In the genomic region with DNA sequence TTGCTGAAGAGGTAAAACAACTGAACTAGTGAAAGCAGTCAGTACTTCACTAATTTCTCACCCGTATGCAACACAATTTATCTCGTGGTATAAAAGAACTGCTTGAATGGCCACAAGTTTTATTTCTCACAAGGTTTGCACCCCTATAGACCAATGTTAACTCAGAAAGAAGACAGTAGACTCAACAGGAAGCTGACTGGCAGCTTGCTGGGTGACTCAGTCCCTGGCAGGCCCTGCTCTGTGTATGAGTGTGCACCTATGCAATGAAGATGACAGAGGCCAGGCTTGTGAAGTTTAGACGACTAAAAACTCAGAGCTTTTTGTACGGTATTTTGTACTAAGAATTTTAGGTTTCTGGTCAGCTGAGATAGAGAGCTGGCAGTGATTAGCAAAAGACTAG, we compare ENCODE assay signal across 17 mouse cellular contexts.
DNase-seq lines count a peak whose midpoint lies in the region; TF ChIP-seq lines count a peak whose summit lies in the region.
"Had no signal": no experiment of that assay in that cellular context is flagged by ENCODE, and none has a peak within 500 bp of the region (broad histone marks: within the 10 kb centered on the region; RNA-seq: fewer than 3 reads in every experiment).

No protein-coding gene starts in this region.

- H3K4me1 ChIP-seq in lung, adult 2 months (ENCODE audit: control insufficient read depth, insufficient read depth, low read length), result peaks cover 3% of the 10 kb centered on the region; the same call in 1 of the 2 replicates
- H3K4me1 ChIP-seq in kidney, adult 2 months (ENCODE audit: control insufficient read depth, insufficient read depth, low read length), result 0 out of 2 replicates have a peak, but pooled peaks cover 3% of the 10 kb centered on the region
- H3K4me1 ChIP-seq: limb, embryonic 15.5 days had no signal

- 38% methylated on average over 4 of the region's 4 CpGs for WGBS in lung, adult 2 months
- WGBS in kidney, adult 2 months, result 62% methylated on average over 4 of the region's 4 CpGs

- no peaks in the 10 kb centered on the region for H3K27me3 ChIP-seq in kidney, adult 2 months (replicated peaks; ENCODE audit: control insufficient read depth, insufficient read depth, low read length)
- H3K27me3 ChIP-seq: hindbrain, embryonic 13.5 days; limb, embryonic 15.5 days; neural tube, embryonic 12.5 days had no signal

- intact Hi-C loops in left cerebral cortex, postnatal 36 days (cut with DNase I), result no loop called here

- TF ChIP-seq POLR2A in lung, adult 2 months (IDR thresholded peaks at IDR 0.05; ENCODE audit: borderline replicate concordance, extremely low read depth, low read depth, low read length), result no peak
- TF ChIP-seq POLR2A in kidney, adult 2 months (IDR thresholded peaks at IDR 0.05; ENCODE audit: low read depth, low read length), result no peak

- no peaks in the 10 kb centered on the region for H3K36me3 ChIP-seq in kidney, adult 2 months (ENCODE audit: control insufficient read depth, insufficient read depth, low read length)
- H3K36me3 ChIP-seq: embryonic facial prominence, embryonic 10.5 days; limb, embryonic 15.5 days; neural tube, embryonic 12.5 days had no signal

- H3K4me3 ChIP-seq in lung, adult 2 months (replicated peaks; ENCODE audit: extremely low read depth, low read depth, low read length), result no peak overlapping the region
- H3K4me3 ChIP-seq in kidney, adult 2 months (ENCODE audit: insufficient read depth, low read depth, low read length), result no peak overlapping the region
- H3K4me3 ChIP-seq: embryonic facial prominence, embryonic 10.5 days; hindbrain, embryonic 13.5 days; limb, embryonic 15.5 days; midbrain, embryonic 10.5 days; neural tube, embryonic 12.5 days had no signal

- no peak overlapping the region for H3K27ac ChIP-seq in kidney, adult 2 months (ENCODE audit: insufficient read depth, low read depth, low read length)
- H3K27ac ChIP-seq: embryonic facial prominence, embryonic 10.5 days; hindbrain, embryonic 13.5 days; limb, embryonic 15.5 days; midbrain, embryonic 10.5 days; neural tube, embryonic 12.5 days had no signal

- DNase-seq in lung, adult 18-20 months, result peak; percentile 8 to 33
- DNase-seq in lung, adult 2 months, result no peak
- DNase-seq in A20 (ENCODE audit: low read depth, low spot score) (peak; percentile 10), adipocyte (ENCODE audit: low spot score) (peak; percentile 7)
- peak; percentile 72 for DNase-seq in fibroblast of lung, adult 2 months (ENCODE audit: low read depth)
- DNase-seq in kidney, adult 2 months, result no peak
- DNase-seq in ovary, postnatal 10 days (ENCODE audit: low spot score), result no peak
- no peak for DNase-seq in left cerebral cortex, postnatal 36 days (ENCODE audit: low spot score in 2 of 2)
- DNase-seq: cerebellum, postnatal 25 days; kidney, postnatal 36 days; lung, embryonic 14.5 days; thymus, postnatal 4 days had no signal

- no peak for TF ChIP-seq CTCF in lung, adult 2 months (IDR thresholded peaks at IDR 0.05; ENCODE audit: insufficient read depth, low read length)
- TF ChIP-seq CTCF in kidney, adult 2 months (conservative IDR thresholded peaks at IDR 0.05; ENCODE audit: insufficient read depth, insufficient read length, low read depth, low read length), result no peak

Comparison
In these comparisons a context has a peak if more than half of its experiments do, and no peak if none do; other contexts are left out.
1. DNase-seq: peak in lung, adult 18-20 months (2 of 2), A20 (single experiment), adipocyte (single experiment) and fibroblast of lung, adult 2 months (single experiment); none in lung, adult 2 months (single experiment), kidney, adult 2 months (single experiment), ovary, postnatal 10 days (single experiment) and left cerebral cortex, postnatal 36 days (0 of 2).